22 mouse cellular contexts compared by ENCODE assay signal in the genomic region with DNA sequence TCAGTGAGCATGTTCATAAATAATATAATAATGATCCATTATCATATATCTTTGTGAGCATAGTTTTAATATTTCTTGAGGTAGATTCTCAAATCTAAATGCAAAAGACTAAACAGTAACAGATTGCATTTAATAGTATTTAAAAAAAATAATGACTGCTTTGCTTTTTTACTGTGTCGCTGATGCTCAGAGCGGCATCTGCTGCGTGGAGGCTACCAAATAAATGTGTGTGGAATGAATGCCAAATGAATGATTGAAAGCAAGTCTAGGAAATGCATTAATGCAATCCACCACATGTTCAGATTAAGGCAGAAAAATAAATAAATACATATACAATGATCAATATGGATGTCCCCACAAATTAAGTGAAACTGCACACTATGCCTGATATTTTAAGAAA.
A peak's percentile ranks its signal among the peaks of the same experiment; 100 is the strongest.
DNase-seq lines count a peak whose midpoint lies in the region; ATAC-seq and TF ChIP-seq lines count a peak whose summit lies in the region.
"Had no signal": no experiment of that assay in that cellular context is flagged by ENCODE, and none has a peak within 500 bp of the region (broad histone marks: within the 10 kb centered on the region; RNA-seq: fewer than 3 reads in every experiment).

No protein-coding gene starts in this region.

- no peak overlapping the region for H3K4me2 ChIP-seq in forebrain, embryonic 14.5 days (ENCODE audit: low read length)
- H3K4me2 ChIP-seq in forebrain, embryonic 11.5 days (ENCODE audit: low read depth, low read length, severe bottlenecking) = no peak overlapping the region
- no peak overlapping the region for H3K4me2 ChIP-seq in forebrain, postnatal 0 days (ENCODE audit: low read depth)
- H3K4me2 ChIP-seq: heart, embryonic 11.5 days; hindbrain, embryonic 12.5 days; hindbrain, embryonic 15.5 days had no signal

- no peaks in the 10 kb centered on the region for H3K36me3 ChIP-seq in forebrain, embryonic 14.5 days (ENCODE audit: control insufficient read depth, insufficient read depth, low read length)
- H3K36me3 ChIP-seq in forebrain, embryonic 11.5 days (ENCODE audit: control insufficient read depth, insufficient read depth, low read length) = no peaks in the 10 kb centered on the region
- no peaks in the 10 kb centered on the region for H3K36me3 ChIP-seq in forebrain, postnatal 0 days (ENCODE audit: insufficient read depth)
- H3K36me3 ChIP-seq: G1E; hindbrain, embryonic 12.5 days; hindbrain, embryonic 15.5 days had no signal

- H3K27ac ChIP-seq in forebrain, embryonic 14.5 days (ENCODE audit: low read depth, low read length) = no peak overlapping the region
- H3K27ac ChIP-seq in forebrain, embryonic 11.5 days (ENCODE audit: low read depth, low read length) = no peak overlapping the region
- H3K27ac ChIP-seq in forebrain, postnatal 0 days (ENCODE audit: low read depth, low read length) = no peak overlapping the region
- H3K27ac ChIP-seq: hindbrain, embryonic 12.5 days; hindbrain, embryonic 15.5 days had no signal

- peak; percentile 62 for DNase-seq in forebrain, embryonic 14.5 days (ENCODE audit: low spot score)
- no peak for DNase-seq in forebrain, embryonic 11.5 days (ENCODE audit: low spot score)
- peak; percentile 14 for DNase-seq in layer of hippocampus, adult 9-11 months
- no peak for DNase-seq in layer of hippocampus, postnatal 10 days (ENCODE audit: low spot score in 2 of 2)
- peak; percentile 20 for DNase-seq in forebrain, postnatal 0 days
- no peak for DNase-seq in cerebellum, adult 11 months
- DNase-seq: adrenal gland, postnatal 10 days; adrenal gland, postnatal 36 days; B cell, adult 2 months; cerebellum, adult 18-20 months; cerebellum, adult 9-10 months; cerebellum, postnatal 14 days; gastrocnemius, postnatal 25 days; heart, adult 18-20 months; kidney, adult 2 months had no signal

- TF ChIP-seq CTCF in forebrain, postnatal 0 days (IDR thresholded peaks at IDR 0.05; ENCODE audit: low read depth) = no peak

- ATAC-seq in forebrain, embryonic 14.5 days = peak; percentile 60; the same call in 1 of the 2 replicates
- ATAC-seq in forebrain, embryonic 11.5 days (replicated peaks; ENCODE audit: low FRiP score) = no peak
- ATAC-seq in forebrain, postnatal 0 days = no peak
- ATAC-seq: intestine, postnatal 0 days; Patski had no signal

- no peak overlapping the region for H3K4me3 ChIP-seq in forebrain, embryonic 14.5 days (ENCODE audit: low read depth, low read length)
- H3K4me3 ChIP-seq in forebrain, embryonic 11.5 days (ENCODE audit: low read depth, low read length) = no peak overlapping the region
- H3K4me3 ChIP-seq in forebrain, postnatal 0 days (ENCODE audit: low read depth, low read length) = no peak overlapping the region
- H3K4me3 ChIP-seq: hindbrain, embryonic 12.5 days; hindbrain, embryonic 15.5 days had no signal

- H3K9me3 ChIP-seq in forebrain, embryonic 14.5 days (replicated peaks; ENCODE audit: control insufficient read depth, low read length) = no peaks in the 10 kb centered on the region
- H3K9me3 ChIP-seq in forebrain, embryonic 11.5 days (ENCODE audit: control insufficient read depth, low read length) = no peaks in the 10 kb centered on the region
- no peaks in the 10 kb centered on the region for H3K9me3 ChIP-seq in forebrain, postnatal 0 days (ENCODE audit: low read length)
- H3K9me3 ChIP-seq: G1E; hindbrain, embryonic 12.5 days; hindbrain, embryonic 15.5 days had no signal

- H3K4me1 ChIP-seq in forebrain, embryonic 14.5 days (ENCODE audit: control insufficient read depth, insufficient read depth, low read length) = no peaks in the 10 kb centered on the region
- no peaks in the 10 kb centered on the region for H3K4me1 ChIP-seq in forebrain, embryonic 11.5 days (replicated peaks; ENCODE audit: control insufficient read depth, insufficient read depth, low read length)
- no peaks in the 10 kb centered on the region for H3K4me1 ChIP-seq in forebrain, postnatal 0 days (ENCODE audit: insufficient read depth)
- H3K4me1 ChIP-seq: hindbrain, embryonic 12.5 days; hindbrain, embryonic 15.5 days had no signal

- no peaks in the 10 kb centered on the region for H3K27me3 ChIP-seq in forebrain, embryonic 14.5 days (replicated peaks; ENCODE audit: control insufficient read depth, insufficient read depth, low read length)
- no peaks in the 10 kb centered on the region for H3K27me3 ChIP-seq in forebrain, embryonic 11.5 days (ENCODE audit: control insufficient read depth, insufficient read depth, low read length)
- no peaks in the 10 kb centered on the region for H3K27me3 ChIP-seq in forebrain, postnatal 0 days (ENCODE audit: insufficient read depth, low read length)
- H3K27me3 ChIP-seq: CH12.LX; hindbrain, embryonic 12.5 days; hindbrain, embryonic 15.5 days; Patski had no signal

- WGBS in forebrain, embryonic 14.5 days = 67% methylated on average over 3 of the region's 3 CpGs
- 93% methylated on average over 3 of the region's 3 CpGs for WGBS in forebrain, embryonic 11.5 days
- 52% methylated on average over 3 of the region's 3 CpGs for WGBS in forebrain, postnatal 0 days

- H3K9ac ChIP-seq in forebrain, embryonic 14.5 days (ENCODE audit: low read length) = no peak overlapping the region
- no peak overlapping the region for H3K9ac ChIP-seq in forebrain, embryonic 11.5 days (ENCODE audit: low read length)
- no peak overlapping the region for H3K9ac ChIP-seq in forebrain, postnatal 0 days
- H3K9ac ChIP-seq: hindbrain, embryonic 12.5 days; hindbrain, embryonic 15.5 days had no signal

Comparison
In these comparisons a context has a peak if more than half of its experiments do, and no peak if none do; other contexts are left out.
1. DNase-seq: peak in forebrain, embryonic 14.5 days (single experiment), layer of hippocampus, adult 9-11 months (single experiment) and forebrain, postnatal 0 days (single experiment); none in forebrain, embryonic 11.5 days (single experiment), layer of hippocampus, postnatal 10 days (0 of 2) and cerebellum, adult 11 months (single experiment).